Mouse (Mus musculus): ENCODE results near the gene Ube2o. TPM values are rescaled to one million over a fixed set of nuclear protein-coding genes. Genes with fewer than 3 reads are reported as not detected.

Gene Ube2o
- total RNA-seq, 2 experiments from 2014 or later = 25.2 to 25.6 TPM

GRCm38 (mm10) chr11:116580711-116581375 is 404 bp downstream of the Ube2o start:
- DNase-seq (ENCODE audit: low spot score in 2 of 2) = peak; percentile 43 to 60

GRCm38 (mm10) chr11:116580031-116580652 is 1.1 kb downstream of the Ube2o start:
- DNase-seq (ENCODE audit: low spot score in 2 of 2) = no peak

- DNase-seq (ENCODE audit: low spot score in 2 of 2) = no peak
These were observed 2.0 kb downstream of the Ube2o start for GRCm38 (mm10) chr11:116579280-116579679.

GRCm38 (mm10) chr11:116575396-116575795 is 5.9 kb downstream of the Ube2o start:
- DNase-seq (ENCODE audit: low spot score in 2 of 2) = no peak

- no peak for DNase-seq (ENCODE audit: low spot score in 2 of 2)
These were observed 6.3 kb downstream of the Ube2o start for GRCm38 (mm10) chr11:116574982-116575381.

GRCm38 (mm10) chr11:116574486-116574885 is 6.8 kb downstream of the Ube2o start:
- DNase-seq (ENCODE audit: low spot score in 2 of 2) = no peak

- DNase-seq (ENCODE audit: low spot score in 2 of 2) = no peak
These were observed 8.3 kb downstream of the Ube2o start for GRCm38 (mm10) chr11:116572756-116573543.

- DNase-seq (ENCODE audit: low spot score in 2 of 2) = no peak
These were observed 9.2 kb downstream of the Ube2o start for GRCm38 (mm10) chr11:116571767-116572679.

- DNase-seq (ENCODE audit: low spot score in 2 of 2) = no peak
These were observed 10.4 kb downstream of the Ube2o start for GRCm38 (mm10) chr11:116570821-116571220.

GRCm38 (mm10) chr11:116567531-116567930 is 13.7 kb downstream of the Ube2o start:
- no peak for DNase-seq (ENCODE audit: low spot score in 2 of 2)

- no peak for DNase-seq (ENCODE audit: low spot score in 2 of 2)
These were observed 15.8 kb downstream of the Ube2o start for GRCm38 (mm10) chr11:116565283-116566041.

GRCm38 (mm10) chr11:116556308-116556707 is 24.9 kb downstream of the Ube2o start:
- DNase-seq (ENCODE audit: low spot score in 2 of 2) = no peak

- DNase-seq (ENCODE audit: low spot score in 2 of 2) = no peak
These were observed 25.7 kb downstream of the Ube2o start for GRCm38 (mm10) chr11:116555572-116555971.

GRCm38 (mm10) chr11:116554171-116554878 is 26.9 kb downstream of the Ube2o start:
- no peak for DNase-seq (ENCODE audit: low spot score in 2 of 2)

- no peak for DNase-seq (ENCODE audit: low spot score in 2 of 2)
These were observed 29.1 kb downstream of the Ube2o start for GRCm38 (mm10) chr11:116552194-116552593.

GRCm38 (mm10) chr11:116550748-116551147 is 30.5 kb downstream of the Ube2o start:
- no peak for DNase-seq (ENCODE audit: low spot score in 2 of 2)

GRCm38 (mm10) chr11:116549273-116550038 is 31.8 kb downstream of the Ube2o start:
- no peak for DNase-seq (ENCODE audit: low spot score in 2 of 2)

- DNase-seq (ENCODE audit: low spot score in 2 of 2) = no peak
These were observed 32.5 kb downstream of the Ube2o start for GRCm38 (mm10) chr11:116548780-116549179.
